Mouse (Mus musculus) liver, adult 2 months (tissue): ENCODE results near the gene Serpinb12. TPM values are rescaled to one million over a fixed set of nuclear protein-coding genes. Genes with fewer than 3 reads are reported as not detected.
"Not testable (repeated sequence)": the region's sequence is repeated elsewhere in the genome, so short reads cannot be mapped to it uniquely, and the experiment has no call there.

Source experiments
- DNase-seq: peaks from one replicate; pipeline ENCODE4 v3.0.0-alpha.2; 2011; ENCODE audit warnings: low read depth, low spot score; ENCODE audit errors: extremely low read depth
- H3K27ac ChIP-seq: fragments of 200-500 bp; replicated peaks from 2 replicates; pipeline ENCODE4 v1.5.1; 2012; ENCODE audit warnings: low read depth, mild to moderate bottlenecking, control low read depth, inconsistent platforms, low read length; ENCODE audit not compliant: insufficient read depth
- H3K27me3 ChIP-seq: fragments of 200-500 bp; 2 replicates; pipeline ENCODE4 v1.6.1; 2012; ENCODE audit warnings: mild to moderate bottlenecking, moderate library complexity, low read length, inconsistent platforms; ENCODE audit not compliant: control insufficient read depth, insufficient read depth
- H3K36me3 ChIP-seq: fragments of 200-500 bp; 2 replicates; pipeline ENCODE4 v1.6.1; 2012; ENCODE audit warnings: low read length, inconsistent platforms; ENCODE audit not compliant: control insufficient read depth, insufficient read depth
- H3K4me1 ChIP-seq: fragments of 200-500 bp; 2 replicates; pipeline ENCODE4 v1.6.1; 2011; ENCODE audit warnings: low read length; ENCODE audit not compliant: control insufficient read depth, insufficient read depth
- H3K4me3 ChIP-seq: fragments of 200-500 bp; 2 replicates; pipeline ENCODE4 v1.5.1; 2011; ENCODE audit warnings: low read depth, mild to moderate bottlenecking, control low read depth, low read length, moderate library complexity; ENCODE audit not compliant: insufficient read depth
- H3K79me2 ChIP-seq: fragments of 200-500 bp; 2 replicates; pipeline ENCODE4 v1.6.1; 2012; ENCODE audit warnings: inconsistent platforms, mild to moderate bottlenecking, low read length, moderate library complexity; ENCODE audit not compliant: control insufficient read depth, insufficient read depth
- H3K9ac ChIP-seq: fragments of 200-500 bp; 2 replicates; pipeline ENCODE4 v1.6.1; 2012; ENCODE audit warnings: low read depth, mild to moderate bottlenecking, control low read depth, inconsistent platforms, low read length
- CTCF ChIP-seq: fragments of 200-500 bp; IDR thresholded peaks from 2 replicates; pipeline ENCODE4 v1.5.1; 2011; ENCODE audit warnings: low read depth, low read length, control low read depth
- POLR2A ChIP-seq: fragments of 200-500 bp; IDR thresholded peaks from 2 replicates; pipeline ENCODE4 v1.6.1; 2011; ENCODE audit warnings: low read length, control low read depth; ENCODE audit not compliant: insufficient read depth; ENCODE audit errors: extremely low read depth
- WGBS: fragments of 180-500 bp; shearing (Covaris S2); methylation state at CpG from one replicate; pipeline ENCODE4 v1.1.7; 2018; 5-methylcytosine and 5-hydroxymethylcytosine counted together
- polyA plus RNA-seq: library from polyadenylated mRNA; depleted of rRNA; stranded (reverse); fragments of >200 nt; gene quantifications from 2 replicates; pipeline ENCODE4 v1.2.3, GENCODE M21; 2012; rRNA removed
- total RNA-seq: library from RNA; depleted of rRNA; stranded (reverse); fragments of >200 nt; gene quantifications from 2 replicates; pipeline ENCODE4 v1.2.3, GENCODE M21; 2014; rRNA removed

Gene Serpinb12
- total RNA-seq, result not detected in 2 replicates
- not detected in 2 replicates for polyA plus RNA-seq

GRCm38 (mm10) chr1:106934265-106934664 lies at the start of gene Serpinb12:
Serpinb12 (plus strand) TSS chr1:106934449.
- no peaks in the 10 kb centered on the region for H3K4me1 ChIP-seq
- no peaks in the 10 kb centered on the region for H3K27me3 ChIP-seq
- DNase-seq, result no peak
- H3K36me3 ChIP-seq, result no peaks in the 10 kb centered on the region
- no peak within 1 kb of the TSS for H3K9ac ChIP-seq
- H3K79me2 ChIP-seq, result no peaks in the 10 kb centered on the region
- H3K4me3 ChIP-seq, result no peak within 1 kb of the TSS
- no peak within 1 kb of the TSS for H3K27ac ChIP-seq
- no peak for TF ChIP-seq CTCF
- TF ChIP-seq POLR2A, result no peak
- WGBS, result 65% methylated on average over 6 of the region's 6 CpGs

DNA sequence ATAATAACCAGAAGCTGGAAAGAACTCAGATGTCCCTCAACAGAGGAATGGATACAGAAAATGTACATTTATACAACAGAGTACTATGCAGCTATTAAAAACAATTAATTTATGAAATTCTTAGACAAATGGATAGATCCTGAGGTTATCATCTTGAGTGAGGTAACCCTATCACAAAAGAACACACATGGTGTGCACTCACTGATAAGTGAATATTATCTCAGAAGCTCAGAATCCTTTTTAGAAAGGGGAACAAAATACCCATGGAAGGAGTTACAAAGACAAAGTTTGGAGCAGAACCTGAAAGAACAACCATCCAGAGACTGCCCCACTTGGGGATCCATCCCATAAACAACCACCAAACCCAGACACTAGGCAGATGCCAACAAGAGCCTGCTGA lies 39.1 kb upstream of the Serpinb12 start:
- H3K27ac ChIP-seq, H3K79me2 ChIP-seq: not testable (repeated sequence)

DNA sequence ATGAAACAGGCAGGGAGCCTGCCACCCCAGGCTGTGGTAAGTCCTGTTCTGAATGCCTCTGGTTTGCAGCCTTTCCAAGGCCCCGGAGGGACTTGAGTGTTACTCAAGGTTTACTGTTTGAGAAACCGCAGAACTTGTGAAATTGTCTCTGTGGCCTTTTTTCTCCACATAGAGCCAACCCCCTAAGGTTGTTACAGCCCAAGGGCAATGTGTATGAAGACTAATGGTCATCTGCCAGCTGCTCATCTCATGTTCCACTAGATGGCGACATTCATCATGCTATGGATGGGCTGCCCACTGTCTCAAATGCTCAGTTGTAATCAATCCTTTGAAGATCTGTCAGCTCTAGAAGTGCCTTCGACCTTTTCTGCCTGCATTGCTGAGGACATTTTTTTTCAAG lies 32.8 kb upstream of the Serpinb12 start:
- H3K4me1 ChIP-seq, result no peaks in the 10 kb centered on the region
- WGBS, result 26% methylated on average over 4 of the region's 4 CpGs
- H3K27ac ChIP-seq, result no peak overlapping the region
- H3K79me2 ChIP-seq, result no peaks in the 10 kb centered on the region
- TF ChIP-seq CTCF, result peak; percentile 25; the same call in 1 of the 2 replicates
- no peak for TF ChIP-seq POLR2A
- H3K27me3 ChIP-seq, result no peaks in the 10 kb centered on the region
- H3K36me3 ChIP-seq, result no peaks in the 10 kb centered on the region
- DNase-seq, result no peak
- no peak overlapping the region for H3K9ac ChIP-seq
- no peak overlapping the region for H3K4me3 ChIP-seq

More for the DNA sequence above, 39.1 kb upstream of the Serpinb12 start:
- H3K4me1 ChIP-seq, DNase-seq, H3K9ac ChIP-seq, H3K4me3 ChIP-seq, H3K36me3 ChIP-seq, H3K27me3 ChIP-seq: not testable (repeated sequence)

GRCm38 (mm10) chr1:106931954-106932353 lies 2.3 kb upstream of the Serpinb12 start:
- WGBS, result 69% methylated on average over 4 of the region's 4 CpGs

GRCm38 (mm10) chr1:106933658-106934057 lies 591 bp upstream of the Serpinb12 start:
- Histone ChIP-seq H3K36me3 (no peaks in the 10 kb centered on the region), H3K27me3 (no peaks in the 10 kb centered on the region), H3K4me3 (no peak overlapping the region), H3K79me2 (no peaks in the 10 kb centered on the region), H3K4me1 (no peaks in the 10 kb centered on the region), H3K27ac (no peak overlapping the region), H3K9ac (no peak overlapping the region)
- peak; percentile 24 for DNase-seq
- TF ChIP-seq CTCF (no peak), POLR2A (no peak)

More at GRCm38 (mm10) chr1:106931954-106932353, 2.3 kb upstream of the Serpinb12 start:
- no peaks in the 10 kb centered on the region for H3K79me2 ChIP-seq
- peak; percentile 14 for DNase-seq
- no peak overlapping the region for H3K4me3 ChIP-seq
- no peak overlapping the region for H3K9ac ChIP-seq
- H3K4me1 ChIP-seq, result no peaks in the 10 kb centered on the region
- H3K36me3 ChIP-seq, result no peaks in the 10 kb centered on the region
- TF ChIP-seq CTCF (no peak), POLR2A (no peak)
- no peaks in the 10 kb centered on the region for H3K27me3 ChIP-seq
- no peak overlapping the region for H3K27ac ChIP-seq

DNA sequence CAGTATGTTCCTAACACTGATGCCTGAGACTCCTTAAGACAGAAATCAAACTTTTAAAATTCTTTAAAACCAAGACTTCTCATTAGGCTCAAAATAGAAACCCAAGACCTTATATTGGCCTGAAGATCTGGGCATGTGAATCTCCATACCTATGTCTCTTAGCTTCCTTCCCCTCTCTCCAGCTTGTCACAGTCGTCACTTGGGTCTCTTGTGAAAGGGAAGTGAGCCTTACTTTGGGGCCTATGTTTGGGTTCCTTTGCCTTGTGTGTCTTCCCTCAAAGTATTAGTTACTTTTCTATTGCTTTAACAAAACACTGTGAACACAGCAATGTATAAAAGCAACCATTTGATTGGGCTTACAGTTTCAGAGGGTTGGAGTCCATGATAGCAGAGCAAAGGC lies 13.0 kb downstream of the Serpinb12 start:
- Histone ChIP-seq H3K27ac (no peak overlapping the region), H3K4me1 (no peaks in the 10 kb centered on the region), H3K4me3 (no peak overlapping the region), H3K9ac (no peak overlapping the region), H3K36me3 (no peaks in the 10 kb centered on the region), H3K79me2 (no peaks in the 10 kb centered on the region), H3K27me3 (no peaks in the 10 kb centered on the region)
- 70% methylated on average over 1 of the region's 1 CpGs for WGBS
- TF ChIP-seq CTCF, result no peak
- TF ChIP-seq POLR2A, result no peak
- no peak for DNase-seq
